Mouse (Mus musculus) hindbrain, embryonic 14.5 days (tissue): ENCODE results near the gene Hs3st3a1. TPM values are rescaled to one million over a fixed set of nuclear protein-coding genes. Genes with fewer than 3 reads are reported as not detected.

ENCODE experiments used
- ATAC-seq: fragments of 200-750 bp; cut with Nextera tagmentation; 2 replicates; pipeline ENCODE4 v1.8.0; 2017; ENCODE audit warnings: moderate number of reproducible peaks, mild to moderate bottlenecking, moderate TSS enrichment, moderate library complexity; ENCODE audit not compliant: low FRiP score
- DNase-seq: peaks from one replicate; pipeline ENCODE4 v3.0.0-alpha.2; 2015; ENCODE audit warnings: low spot score
- H3K27ac ChIP-seq: fragments of 300-500 bp; sonication (generic); 2 replicates; pipeline ENCODE4 v1.5.1; 2014; ENCODE audit warnings: mild to moderate bottlenecking, moderate library complexity
- H3K27me3 ChIP-seq: fragments of 300-500 bp; sonication (generic); 2 replicates; pipeline ENCODE4 v1.6.1; 2014; ENCODE audit warnings: mild to moderate bottlenecking, low read length, mixed read lengths; ENCODE audit not compliant: control insufficient read depth, insufficient read depth
- H3K36me3 ChIP-seq: fragments of 300-500 bp; sonication (generic); replicated peaks from 2 replicates; pipeline ENCODE4 v1.6.1; 2014; ENCODE audit not compliant: control insufficient read depth, insufficient read depth
- H3K4me1 ChIP-seq: fragments of 300-500 bp; sonication (generic); replicated peaks from 2 replicates; pipeline ENCODE4 v1.6.1; 2014; ENCODE audit warnings: antibody characterized with exemption, low read length, mixed read lengths; ENCODE audit not compliant: control insufficient read depth, insufficient read depth
- H3K4me2 ChIP-seq: fragments of 300-500 bp; sonication (generic); replicated peaks from 2 replicates; pipeline ENCODE4 v1.6.1; 2014; ENCODE audit warnings: mild to moderate bottlenecking, moderate library complexity
- H3K4me3 ChIP-seq: fragments of 300-500 bp; sonication (generic); replicated peaks from 2 replicates; pipeline ENCODE4 v1.5.1; 2014; ENCODE audit warnings: mild to moderate bottlenecking, low read length
- H3K9ac ChIP-seq: fragments of 300-500 bp; sonication (generic); 2 replicates; pipeline ENCODE4 v1.6.1; 2014
- H3K9me3 ChIP-seq: fragments of 300-500 bp; sonication (generic); 2 replicates; pipeline ENCODE4 v1.6.1; 2016; ENCODE audit warnings: low read length; ENCODE audit not compliant: control insufficient read depth
- WGBS: fragments of 180-500 bp; shearing (Covaris S2); extraction: QIAGEN DNeasy Blood & Tissue Kit; methylation state at CpG from one replicate; pipeline ENCODE4 v1.1.7; 2014; 5-methylcytosine and 5-hydroxymethylcytosine counted together
- polyA plus RNA-seq: library from polyadenylated mRNA; unstranded; fragments of >200 nt; fragmentation: Nextera tagmentation; extraction: Ambion mirVana; gene quantifications from 2 replicates; pipeline ENCODE4 v1.2.1, GENCODE M21; 2014

Gene Hs3st3a1
- polyA plus RNA-seq, 1 experiment from 2014 or later, result 1.8 TPM

DNA sequence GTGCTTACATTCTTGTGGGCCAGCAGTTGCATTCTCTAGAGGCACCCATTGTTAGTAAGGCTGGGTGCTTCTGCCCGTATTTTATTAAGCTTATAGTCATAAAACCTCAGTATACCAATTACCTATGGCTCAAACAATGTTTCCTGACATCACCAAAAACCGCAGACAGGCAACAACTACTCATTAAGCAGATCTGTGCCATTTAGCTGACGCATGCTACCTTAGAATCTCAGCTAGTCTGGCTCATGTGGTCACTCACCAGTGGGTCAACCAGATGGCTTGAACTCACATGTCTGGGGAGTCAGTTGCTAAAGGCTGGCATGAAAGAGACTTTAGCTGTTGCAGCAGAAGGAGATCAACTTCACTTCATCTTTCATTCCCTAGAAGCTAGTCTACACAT lies 67.9 kb downstream of the Hs3st3a1 start:
- Histone ChIP-seq H3K4me1 (no peaks in the 10 kb centered on the region), H3K27ac (no peak overlapping the region), H3K4me2 (no peak overlapping the region), H3K9me3 (peaks cover 11% of the 10 kb centered on the region; the same call in 1 of the 2 replicates), H3K4me3 (no peak overlapping the region), H3K9ac (no peak overlapping the region), H3K36me3 (no peaks in the 10 kb centered on the region), H3K27me3 (no peaks in the 10 kb centered on the region)
- no peak for DNase-seq
- 96% methylated on average over 3 of the region's 3 CpGs for WGBS
- ATAC-seq, result no peak

- WGBS, result 91% methylated on average over 1 of the region's 1 CpGs
- no peak for DNase-seq
- H3K36me3 ChIP-seq, result no peaks in the 10 kb centered on the region
- no peaks in the 10 kb centered on the region for H3K4me1 ChIP-seq
- no peak overlapping the region for H3K27ac ChIP-seq
- H3K9ac ChIP-seq, result no peak overlapping the region
- H3K4me2 ChIP-seq, result no peak overlapping the region
- H3K4me3 ChIP-seq, result no peak overlapping the region
- H3K27me3 ChIP-seq, result no peaks in the 10 kb centered on the region
- ATAC-seq, result no peak
- H3K9me3 ChIP-seq, result peaks cover 11% of the 10 kb centered on the region; the same call in 1 of the 2 replicates
Observed at GRCm38 (mm10) chr11:64505924-64506323, 70.8 kb downstream of the Hs3st3a1 start.

DNA sequence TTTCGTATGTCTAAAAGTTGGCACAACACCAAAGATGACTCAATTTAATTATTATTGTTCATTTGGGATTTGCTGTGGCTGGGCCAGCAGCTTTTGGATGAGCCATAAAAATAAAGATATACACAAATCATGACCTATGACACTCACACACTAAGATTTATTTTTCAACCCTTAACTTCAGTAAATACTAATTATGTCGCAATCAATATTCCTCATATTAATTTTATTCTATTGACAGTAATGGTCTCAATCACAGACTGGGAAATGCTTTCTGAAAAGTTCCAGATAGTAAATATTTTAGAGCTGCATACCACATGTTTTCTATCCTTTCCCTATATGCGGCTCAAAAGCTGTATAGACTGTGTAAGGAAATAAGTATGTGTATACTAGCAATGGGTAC lies 71.9 kb downstream of the Hs3st3a1 start:
- Histone ChIP-seq H3K4me3 (no peak overlapping the region), H3K9me3 (peaks cover 11% of the 10 kb centered on the region; the same call in 1 of the 2 replicates), H3K27ac (no peak overlapping the region), H3K9ac (no peak overlapping the region), H3K4me1 (no peaks in the 10 kb centered on the region), H3K27me3 (no peaks in the 10 kb centered on the region), H3K4me2 (no peak overlapping the region), H3K36me3 (no peaks in the 10 kb centered on the region)
- DNase-seq, result no peak
- no peak for ATAC-seq
- WGBS, result 89% methylated on average over 3 of the region's 3 CpGs

GRCm38 (mm10) chr11:64509106-64509505 lies 74.0 kb downstream of the Hs3st3a1 start:
- peaks cover 8% of the 10 kb centered on the region; the same call in 1 of the 2 replicates for H3K9me3 ChIP-seq
- no peaks in the 10 kb centered on the region for H3K27me3 ChIP-seq
- 85% methylated on average over 2 of the region's 2 CpGs for WGBS
- no peaks in the 10 kb centered on the region for H3K4me1 ChIP-seq
- H3K27ac ChIP-seq, result no peak overlapping the region
- ATAC-seq (no peak), DNase-seq (no peak)
- no peaks in the 10 kb centered on the region for H3K36me3 ChIP-seq
- H3K4me2 ChIP-seq, result no peak overlapping the region
- H3K4me3 ChIP-seq, result no peak overlapping the region
- H3K9ac ChIP-seq, result no peak overlapping the region

GRCm38 (mm10) chr11:64512301-64512700 lies 77.2 kb downstream of the Hs3st3a1 start:
- H3K4me2 ChIP-seq, result no peak overlapping the region
- no peak overlapping the region for H3K4me3 ChIP-seq
- H3K36me3 ChIP-seq, result no peaks in the 10 kb centered on the region
- ATAC-seq (no peak), DNase-seq (no peak)
- H3K27me3 ChIP-seq, result no peaks in the 10 kb centered on the region
- WGBS, result 89% methylated on average over 4 of the region's 4 CpGs
- H3K27ac ChIP-seq, result no peak overlapping the region
- no peaks in the 10 kb centered on the region for H3K4me1 ChIP-seq
- H3K9ac ChIP-seq, result no peak overlapping the region
- H3K9me3 ChIP-seq, result no peaks in the 10 kb centered on the region

GRCm38 (mm10) chr11:64513419-64513818 lies 78.3 kb downstream of the Hs3st3a1 start:
- H3K4me3 ChIP-seq, result no peak overlapping the region
- H3K4me1 ChIP-seq, result no peaks in the 10 kb centered on the region
- H3K27ac ChIP-seq, result no peak overlapping the region
- no peak overlapping the region for H3K4me2 ChIP-seq
- H3K27me3 ChIP-seq, result no peaks in the 10 kb centered on the region
- no peaks in the 10 kb centered on the region for H3K36me3 ChIP-seq
- no peak for DNase-seq
- WGBS, result 92% methylated on average over 5 of the region's 5 CpGs
- no peak overlapping the region for H3K9ac ChIP-seq
- H3K9me3 ChIP-seq, result no peaks in the 10 kb centered on the region
- ATAC-seq, result no peak

DNA sequence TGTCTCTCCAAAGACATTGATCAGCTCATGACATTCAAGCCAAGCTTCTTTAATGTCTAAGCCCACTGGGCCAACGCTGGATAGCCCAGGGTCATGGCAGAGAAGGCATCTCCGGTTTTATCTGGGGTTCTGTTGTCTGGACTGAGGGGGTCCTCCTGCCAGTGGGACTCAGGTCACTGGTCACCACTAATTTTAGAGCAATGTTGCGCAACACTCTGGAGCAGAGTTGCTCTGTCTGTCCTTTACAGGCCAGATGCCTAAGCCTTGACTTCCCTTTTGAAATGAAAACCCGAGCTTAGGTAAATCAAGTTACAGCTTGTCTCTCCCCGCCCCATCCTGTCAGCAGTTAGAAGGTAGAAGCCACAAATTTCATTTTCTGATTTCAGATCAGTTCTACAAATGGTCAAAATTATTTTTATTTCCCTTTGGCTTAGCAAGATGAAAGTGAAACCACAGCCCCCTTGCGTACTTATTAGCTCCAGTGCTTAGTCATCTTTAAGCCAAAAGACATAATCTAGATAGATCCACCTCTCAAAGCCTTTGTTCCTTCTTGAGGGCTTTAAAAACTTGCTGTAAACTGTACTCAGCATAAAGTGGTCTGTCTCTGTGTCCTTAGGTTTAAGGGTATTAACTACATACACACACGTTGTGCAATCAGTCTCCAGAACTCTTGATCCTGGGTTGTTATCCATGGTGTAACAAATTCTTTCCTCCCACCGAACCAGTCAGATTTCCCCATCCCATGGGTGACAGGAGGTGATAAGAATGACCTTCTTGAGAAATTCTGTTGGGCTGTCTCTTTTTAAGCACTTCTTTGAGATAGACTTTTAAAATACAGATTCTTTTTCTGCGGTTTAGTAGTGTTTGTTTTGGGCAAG lies 81.8 kb downstream of the Hs3st3a1 start:
- 95% methylated on average over 9 of the region's 9 CpGs for WGBS
- ATAC-seq, result no peak

DNA sequence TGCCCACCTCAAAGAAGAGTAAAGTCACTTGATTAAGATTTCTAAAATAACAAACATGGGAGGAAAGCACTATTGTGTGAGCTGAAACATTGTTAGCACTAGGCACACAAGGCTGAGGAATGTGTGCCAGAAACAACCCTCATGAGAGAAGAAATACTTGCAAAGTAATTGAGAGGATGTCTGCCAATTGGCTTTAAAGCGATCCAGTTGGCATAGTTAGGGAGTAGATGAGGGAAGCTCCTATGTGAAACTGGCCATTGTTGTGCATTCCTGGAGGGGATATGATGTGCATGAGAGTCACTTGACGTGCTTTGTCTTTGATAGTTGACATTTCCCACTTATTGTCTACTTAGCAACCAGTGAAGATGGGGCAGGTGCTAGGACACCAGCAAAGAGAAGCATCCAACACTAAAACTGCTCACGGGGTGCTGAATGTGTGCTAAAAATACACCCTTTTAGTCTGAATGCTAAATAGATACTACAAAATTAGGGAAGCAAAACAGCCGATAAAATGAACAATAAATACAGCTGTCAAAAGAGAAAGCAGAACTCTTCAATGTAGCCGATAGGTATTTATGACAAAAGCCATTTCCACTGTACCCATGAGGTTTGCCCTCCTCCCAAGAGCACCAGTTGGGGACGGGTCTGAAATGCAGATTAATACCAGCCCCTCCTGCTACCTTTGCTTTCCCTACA lies 83.2 kb downstream of the Hs3st3a1 start:
- Histone ChIP-seq H3K27ac (no peak overlapping the region), H3K36me3 (no peaks in the 10 kb centered on the region), H3K9ac (no peak overlapping the region), H3K27me3 (peaks cover 21% of the 10 kb centered on the region), H3K4me1 (no peaks in the 10 kb centered on the region), H3K4me2 (no peak overlapping the region), H3K9me3 (no peaks in the 10 kb centered on the region), H3K4me3 (no peak overlapping the region)
- DNase-seq, result peak; percentile 60
- no peak; the same call in 1 of the 2 replicates for ATAC-seq
- WGBS, result 47% methylated on average over 6 of the region's 6 CpGs

More for the DNA sequence above, 81.8 kb downstream of the Hs3st3a1 start:
- Histone ChIP-seq H3K27me3 (peaks cover 21% of the 10 kb centered on the region), H3K4me3 (no peak overlapping the region), H3K4me2 (no peak overlapping the region), H3K36me3 (no peaks in the 10 kb centered on the region), H3K9ac (no peak overlapping the region), H3K9me3 (no peaks in the 10 kb centered on the region), H3K27ac (no peak overlapping the region), H3K4me1 (no peaks in the 10 kb centered on the region)
- DNase-seq, result no peak

GRCm38 (mm10) chr11:64523993-64524570 lies 89.0 kb downstream of the Hs3st3a1 start:
- no peak overlapping the region for H3K4me3 ChIP-seq
- no peaks in the 10 kb centered on the region for H3K9me3 ChIP-seq
- no peak for ATAC-seq
- 95% methylated on average over 8 of the region's 8 CpGs for WGBS
- no peak overlapping the region for H3K4me2 ChIP-seq
- H3K27ac ChIP-seq, result no peak overlapping the region
- no peak for DNase-seq
- H3K9ac ChIP-seq, result no peak overlapping the region
- H3K36me3 ChIP-seq, result no peaks in the 10 kb centered on the region
- H3K27me3 ChIP-seq, result peaks cover 16% of the 10 kb centered on the region
- H3K4me1 ChIP-seq, result no peaks in the 10 kb centered on the region
